Mouse (Mus musculus) intestine, embryonic 14.5 days (tissue): Measurements from ENCODE around the gene Rnps1. TPM values are rescaled to one million over a fixed set of nuclear protein-coding genes. Genes with fewer than 3 reads are reported as not detected.

ENCODE experiments used
- ATAC-seq: fragments of 200-750 bp; cut with Nextera tagmentation; replicated peaks from 2 replicates; pipeline ENCODE4 v1.8.0; 2017; ENCODE audit warnings: low read depth, moderate number of reproducible peaks, moderate TSS enrichment, moderate library complexity; ENCODE audit not compliant: low FRiP score, low TSS enrichment
- DNase-seq: peaks from one replicate; pipeline ENCODE4 v3.0.0-alpha.2; 2018; ENCODE audit warnings: low spot score
- H3K27ac ChIP-seq: fragments of 300-500 bp; sonication (generic); 2 replicates; pipeline ENCODE4 v1.5.1; 2014; ENCODE audit warnings: low read depth, mild to moderate bottlenecking, control low read depth
- H3K27me3 ChIP-seq: fragments of 300-500 bp; sonication (generic); replicated peaks from 2 replicates; pipeline ENCODE4 v1.6.1; 2014; ENCODE audit warnings: low read length, control low read depth; ENCODE audit not compliant: control insufficient read depth, insufficient read depth
- H3K36me3 ChIP-seq: fragments of 300-500 bp; sonication (generic); 2 replicates; pipeline ENCODE4 v1.6.1; 2014; ENCODE audit warnings: low read length, control low read depth; ENCODE audit not compliant: control insufficient read depth, insufficient read depth
- H3K4me1 ChIP-seq: fragments of 300-500 bp; sonication (generic); replicated peaks from 2 replicates; pipeline ENCODE4 v1.6.1; 2014; ENCODE audit warnings: low read length, control low read depth, mixed read lengths; ENCODE audit not compliant: control insufficient read depth, insufficient read depth
- H3K4me2 ChIP-seq: fragments of 300-500 bp; sonication (generic); 2 replicates; pipeline ENCODE4 v1.6.1; 2014; ENCODE audit warnings: low read length
- H3K4me3 ChIP-seq: fragments of 300-500 bp; sonication (generic); 2 replicates; pipeline ENCODE4 v1.5.1; 2014; ENCODE audit warnings: low read depth, low read length, control low read depth, mixed read lengths
- H3K9ac ChIP-seq: fragments of 300-500 bp; sonication (generic); 2 replicates; pipeline ENCODE4 v1.6.1; 2014; ENCODE audit warnings: mild to moderate bottlenecking, low read length
- H3K9me3 ChIP-seq: fragments of 300-500 bp; sonication (generic); 2 replicates; pipeline ENCODE4 v1.6.1; 2016; ENCODE audit warnings: low read length, control low read depth; ENCODE audit not compliant: control insufficient read depth
- WGBS: fragments of 180-500 bp; shearing (Covaris S2); extraction: QIAGEN DNeasy Blood & Tissue Kit; methylation state at CpG from one replicate; pipeline ENCODE4 v1.1.7; 2014; 5-methylcytosine and 5-hydroxymethylcytosine counted together
- polyA plus RNA-seq: library from polyadenylated mRNA; unstranded; fragments of >200 nt; fragmentation: Nextera tagmentation; extraction: Ambion mirVana; gene quantifications from 2 replicates; pipeline ENCODE4 v1.2.1, GENCODE M21; 2014

Rnps1 gene
- polyA plus RNA-seq, 1 experiment from 2014 or later = 267 TPM

GRCm38 (mm10) chr17:24391149-24391548, 23.2 kb upstream of the Rnps1 start:
- no peaks in the 10 kb centered on the region for H3K4me1 ChIP-seq
- no peaks in the 10 kb centered on the region for H3K9me3 ChIP-seq
- no peak overlapping the region for H3K27ac ChIP-seq
- H3K36me3 ChIP-seq = 0 out of 2 replicates have a peak, but pooled peaks cover 4% of the 10 kb centered on the region
- WGBS = 68% methylated on average over 8 of the region's 8 CpGs
- no peaks in the 10 kb centered on the region for H3K27me3 ChIP-seq
- DNase-seq (no peak), ATAC-seq (no peak)
- no peak overlapping the region for H3K4me2 ChIP-seq
- H3K9ac ChIP-seq = no peak overlapping the region
- no peak overlapping the region for H3K4me3 ChIP-seq

GRCm38 (mm10) chr17:24393527-24393926, 20.8 kb upstream of the Rnps1 start:
- H3K9me3 ChIP-seq = no peaks in the 10 kb centered on the region
- no peak overlapping the region for H3K4me3 ChIP-seq
- no peaks in the 10 kb centered on the region for H3K36me3 ChIP-seq
- H3K4me2 ChIP-seq = no peak overlapping the region
- peak; percentile 54 for DNase-seq
- no peak overlapping the region for H3K27ac ChIP-seq
- H3K4me1 ChIP-seq = no peaks in the 10 kb centered on the region
- H3K9ac ChIP-seq = no peak overlapping the region
- H3K27me3 ChIP-seq = no peaks in the 10 kb centered on the region
- WGBS = 22% methylated on average over 3 of the region's 4 CpGs
- peak; percentile 67; the same call in 1 of the 2 replicates for ATAC-seq

GRCm38 (mm10) chr17:24394456-24394855, 19.9 kb upstream of the Rnps1 start:
- H3K4me2 ChIP-seq = no peak overlapping the region
- no peaks in the 10 kb centered on the region for H3K27me3 ChIP-seq
- no peak overlapping the region for H3K27ac ChIP-seq
- no peak for DNase-seq
- no peak overlapping the region for H3K9ac ChIP-seq
- 82% methylated on average over 7 of the region's 7 CpGs for WGBS
- no peaks in the 10 kb centered on the region for H3K36me3 ChIP-seq
- H3K9me3 ChIP-seq = no peaks in the 10 kb centered on the region
- ATAC-seq = no peak
- H3K4me3 ChIP-seq = no peak overlapping the region
- H3K4me1 ChIP-seq = no peaks in the 10 kb centered on the region

GRCm38 (mm10) chr17:24402371-24402770, 12.0 kb upstream of the Rnps1 start:
- 0 out of 2 replicates have a peak, but pooled peaks have one; percentile 32 for ATAC-seq
- no peaks in the 10 kb centered on the region for H3K9me3 ChIP-seq
- H3K4me1 ChIP-seq = no peaks in the 10 kb centered on the region
- DNase-seq = no peak
- no peaks in the 10 kb centered on the region for H3K27me3 ChIP-seq
- H3K36me3 ChIP-seq = peaks cover 16% of the 10 kb centered on the region
- no peak overlapping the region for H3K4me2 ChIP-seq
- H3K9ac ChIP-seq = no peak overlapping the region
- no peak overlapping the region for H3K27ac ChIP-seq
- no peak overlapping the region for H3K4me3 ChIP-seq
- 75% methylated on average over 3 of the region's 3 CpGs for WGBS

- H3K9me3 ChIP-seq = no peaks in the 10 kb centered on the region
- H3K36me3 ChIP-seq = peaks cover 46% of the 10 kb centered on the region
- H3K27me3 ChIP-seq = no peaks in the 10 kb centered on the region
- ATAC-seq (no peak), DNase-seq (no peak)
- WGBS = 87% methylated on average over 12 of the region's 12 CpGs
- H3K4me1 ChIP-seq = no peaks in the 10 kb centered on the region
- no peak overlapping the region for H3K4me3 ChIP-seq
- no peak overlapping the region for H3K9ac ChIP-seq
- no peak overlapping the region for H3K4me2 ChIP-seq
- no peak overlapping the region for H3K27ac ChIP-seq
Measured at GRCm38 (mm10) chr17:24407116-24407803, 7.1 kb upstream of the Rnps1 start.

GRCm38 (mm10) chr17:24413557-24414211, 681 bp upstream of the Rnps1 start:
- DNase-seq = peak; percentile 66
- Histone ChIP-seq H3K9ac (peak overlapping the region; percentile 72), H3K27me3 (no peaks in the 10 kb centered on the region), H3K36me3 (peaks cover 56% of the 10 kb centered on the region), H3K27ac (peak overlapping the region; percentile 92), H3K4me2 (peak overlapping the region; percentile 72), H3K4me3 (peak overlapping the region; percentile 94), H3K4me1 (peaks cover 16% of the 10 kb centered on the region), H3K9me3 (no peaks in the 10 kb centered on the region)
- WGBS = 29% methylated on average over 22 of the region's 22 CpGs
- peak; percentile 43 for ATAC-seq

- no peaks in the 10 kb centered on the region for H3K9me3 ChIP-seq
- no peaks in the 10 kb centered on the region for H3K27me3 ChIP-seq
- H3K4me2 ChIP-seq = peak overlapping the region; percentile 95
- WGBS = 0% methylated on average over 21 of the region's 21 CpGs
- H3K36me3 ChIP-seq = peaks cover 56% of the 10 kb centered on the region
- DNase-seq (no peak), ATAC-seq (no peak)
- H3K4me1 ChIP-seq = peaks cover 16% of the 10 kb centered on the region
- H3K4me3 ChIP-seq = peak overlapping the region; percentile 94
- peak overlapping the region; percentile 92 for H3K27ac ChIP-seq
- H3K9ac ChIP-seq = peak overlapping the region; percentile 86
Measured at GRCm38 (mm10) chr17:24415011-24415410, 646 bp downstream of the Rnps1 start.

- Histone ChIP-seq H3K4me2 (peak overlapping the region; percentile 95), H3K27ac (no peak overlapping the region), H3K9ac (peak overlapping the region; percentile 86), H3K4me3 (peak overlapping the region; percentile 94), H3K9me3 (no peaks in the 10 kb centered on the region), H3K27me3 (no peaks in the 10 kb centered on the region), H3K36me3 (peaks cover 58% of the 10 kb centered on the region), H3K4me1 (peaks cover 16% of the 10 kb centered on the region)
- ATAC-seq (no peak), DNase-seq (no peak)
- 79% methylated on average over 3 of the region's 3 CpGs for WGBS
Measured at GRCm38 (mm10) chr17:24416051-24416652, 1.8 kb downstream of the Rnps1 start.
